Comparison of ENCODE assay signal across 14 mouse cellular contexts in the genomic region with DNA sequence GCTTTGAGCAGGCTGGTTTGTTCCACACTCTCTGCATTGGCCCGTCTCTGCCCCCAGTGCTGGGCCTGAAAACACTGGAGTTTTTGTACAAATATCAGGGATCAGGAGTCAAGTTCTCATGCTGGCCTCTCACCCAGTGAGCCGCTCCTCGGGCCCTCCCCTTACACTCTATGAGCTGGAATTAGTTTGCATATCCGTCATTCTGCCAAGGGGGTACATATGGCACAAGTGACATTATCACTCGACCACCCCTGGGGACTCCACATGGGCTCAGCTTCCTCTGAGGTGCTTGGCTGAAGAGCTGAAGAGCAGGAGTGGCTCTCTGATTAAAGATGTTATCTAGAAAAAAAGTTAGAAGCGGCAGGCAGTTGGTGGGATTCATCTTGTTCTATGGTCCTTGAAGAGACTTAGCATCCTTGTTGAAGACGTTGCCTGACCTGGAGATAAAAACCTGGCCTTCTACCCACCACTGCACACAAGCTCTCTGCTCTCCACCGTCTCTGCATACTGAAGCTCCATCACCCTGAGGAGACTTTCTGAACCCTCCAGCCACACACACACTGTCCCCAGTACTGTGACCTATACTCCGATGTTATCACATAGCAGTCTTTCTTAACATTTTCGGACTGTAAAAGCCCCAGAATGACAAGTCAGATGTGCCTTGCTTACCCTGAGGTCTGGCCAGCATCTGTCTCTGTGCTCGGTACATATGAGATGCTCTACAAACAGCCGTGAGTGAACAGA.
A peak's percentile ranks its signal among the peaks of the same experiment; 100 is the strongest.
DNase-seq lines count a peak whose midpoint lies in the region; ATAC-seq and TF ChIP-seq lines count a peak whose summit lies in the region.
"Had no signal": no experiment of that assay in that cellular context is flagged by ENCODE, and none has a peak within 500 bp of the region (broad histone marks: within the 10 kb centered on the region; RNA-seq: fewer than 3 reads in every experiment).

No protein-coding gene starts in this region.

- TF ChIP-seq CTCF in CH12.LX (conservative IDR thresholded peaks at IDR 0.05 in 1 of 2, IDR thresholded peaks at IDR 0.05 in 1 of 2; ENCODE audit: low read depth in 2 of 2, low read length in 2 of 2) = no peak
- TF ChIP-seq CTCF in E14TG2a.4 (conservative IDR thresholded peaks at IDR 0.05; ENCODE audit: low read length) = no peak
- no peak for TF ChIP-seq CTCF in hindbrain, postnatal 0 days (IDR thresholded peaks at IDR 0.05; ENCODE audit: low read depth)
- no peak for TF ChIP-seq CTCF in lung, adult 2 months (IDR thresholded peaks at IDR 0.05; ENCODE audit: insufficient read depth, low read length)

- H3K9me3 ChIP-seq in intestine, embryonic 14.5 days (ENCODE audit: control insufficient read depth, low read length) = no peaks in the 10 kb centered on the region
- H3K9me3 ChIP-seq in intestine, embryonic 16.5 days (ENCODE audit: control insufficient read depth, low read length) = no peaks in the 10 kb centered on the region
- H3K9me3 ChIP-seq in CH12.LX (replicated peaks; ENCODE audit: low read length) (no peaks in the 10 kb centered on the region), E14TG2a.4 (ENCODE audit: low read length) (no peaks in the 10 kb centered on the region)
- no peaks in the 10 kb centered on the region for H3K9me3 ChIP-seq in hindbrain, postnatal 0 days (ENCODE audit: low read length)
- H3K9me3 ChIP-seq: liver, embryonic 12.5 days had no signal

- H3K9ac ChIP-seq in intestine, embryonic 14.5 days (ENCODE audit: low read length) = no peak overlapping the region
- no peak overlapping the region for H3K9ac ChIP-seq in intestine, embryonic 16.5 days (ENCODE audit: low read depth, low read length)
- no peak overlapping the region for H3K9ac ChIP-seq in CH12.LX (ENCODE audit: insufficient read depth, low read depth)
- H3K9ac ChIP-seq in hindbrain, postnatal 0 days (replicated peaks; ENCODE audit: low read length) = no peak overlapping the region
- H3K9ac ChIP-seq: liver, embryonic 12.5 days had no signal

- TF ChIP-seq RAD21 in CH12.LX (IDR thresholded peaks at IDR 0.05; ENCODE audit: low read depth, low read length) = no peak

- dilution Hi-C loops in CH12.LX (cut with MboI; ENCODE audit: extremely low pct_ligation_motif_present, extremely low pct_unique_long_range_greater_than_20kb, low sequenced_read_pairs) = no loop called here

- ATAC-seq in intestine, embryonic 14.5 days (replicated peaks; ENCODE audit: low FRiP score, low TSS enrichment, low read depth) = no peak
- no peak for ATAC-seq in intestine, embryonic 16.5 days
- ATAC-seq in hindbrain, postnatal 0 days = peak; percentile 35; the same call in 1 of the 2 replicates
- ATAC-seq: CD4-positive, CD25-positive, alpha-beta regulatory T cell, adult 4 months; inflammation-experienced regulatory T-cells, adult 6 months; liver, embryonic 12.5 days had no signal

- peaks cover 18% of the 10 kb centered on the region for H3K4me1 ChIP-seq in intestine, embryonic 14.5 days (replicated peaks; ENCODE audit: control insufficient read depth, insufficient read depth, low read length)
- peaks cover 4% of the 10 kb centered on the region; the same call in 1 of the 2 replicates for H3K4me1 ChIP-seq in intestine, embryonic 16.5 days (ENCODE audit: control insufficient read depth, insufficient read depth, low read length)
- H3K4me1 ChIP-seq in CH12.LX (ENCODE audit: control insufficient read depth in 1 of 2, insufficient read depth in 2 of 2) (peaks cover 18 to 30% of the 10 kb centered on the region in 2 experiments), E14TG2a.4 (replicated peaks; ENCODE audit: low read depth, low read length) (peaks cover 67% of the 10 kb centered on the region)
- H3K4me1 ChIP-seq in hindbrain, postnatal 0 days (ENCODE audit: insufficient read depth, low read length) = peaks cover 11% of the 10 kb centered on the region
- no peaks in the 10 kb centered on the region for H3K4me1 ChIP-seq in lung, adult 2 months (ENCODE audit: control insufficient read depth, insufficient read depth, low read length)
- H3K4me1 ChIP-seq: liver, embryonic 12.5 days had no signal

- H3K4me2 ChIP-seq in intestine, embryonic 14.5 days (ENCODE audit: low read length) = no peak overlapping the region
- no peak overlapping the region for H3K4me2 ChIP-seq in intestine, embryonic 16.5 days (ENCODE audit: low read depth, low read length)
- peak overlapping the region; percentile 7 for H3K4me2 ChIP-seq in CH12.LX (ENCODE audit: insufficient read depth, low read depth, poor library complexity, severe bottlenecking)
- 0 out of 2 replicates have a peak overlapping the region, but pooled peaks have one; percentile 31 for H3K4me2 ChIP-seq in hindbrain, postnatal 0 days (ENCODE audit: low read depth, low read length)
- H3K4me2 ChIP-seq: liver, embryonic 12.5 days had no signal

- H3K27me3 ChIP-seq in intestine, embryonic 14.5 days (replicated peaks; ENCODE audit: control insufficient read depth, insufficient read depth, low read length) = no peaks in the 10 kb centered on the region
- H3K27me3 ChIP-seq in intestine, embryonic 16.5 days (replicated peaks; ENCODE audit: control insufficient read depth, insufficient read depth, low read length) = no peaks in the 10 kb centered on the region
- no peaks in the 10 kb centered on the region for H3K27me3 ChIP-seq in CH12.LX (replicated peaks)
- peaks cover 25% of the 10 kb centered on the region for H3K27me3 ChIP-seq in E14TG2a.4 (ENCODE audit: insufficient read depth, low read length)
- H3K27me3 ChIP-seq in hindbrain, postnatal 0 days (ENCODE audit: insufficient read depth, low read length) = no peaks in the 10 kb centered on the region

- no peaks in the 10 kb centered on the region for H3K36me3 ChIP-seq in intestine, embryonic 14.5 days (ENCODE audit: control insufficient read depth, insufficient read depth, low read length)
- no peaks in the 10 kb centered on the region for H3K36me3 ChIP-seq in intestine, embryonic 16.5 days (ENCODE audit: control insufficient read depth, insufficient read depth, low read length)
- H3K36me3 ChIP-seq in CH12.LX (replicated peaks in 1 of 2; ENCODE audit: control insufficient read depth in 1 of 2, insufficient read depth in 1 of 2, low read length in 1 of 2) (no peaks in the 10 kb centered on the region), E14TG2a.4 (ENCODE audit: insufficient read depth, low read length) (no peaks in the 10 kb centered on the region)
- no peaks in the 10 kb centered on the region for H3K36me3 ChIP-seq in hindbrain, postnatal 0 days (ENCODE audit: insufficient read depth, low read length)
- H3K36me3 ChIP-seq: liver, embryonic 12.5 days had no signal

- no peaks in the 10 kb centered on the region for H3K79me2 ChIP-seq in CH12.LX (replicated peaks; ENCODE audit: control insufficient read depth, extremely low read depth, insufficient read depth, poor library complexity, severe bottlenecking)

- H3K4me3 ChIP-seq in intestine, embryonic 14.5 days (ENCODE audit: low read depth, low read length) = no peak overlapping the region
- H3K4me3 ChIP-seq in intestine, embryonic 16.5 days (ENCODE audit: low read length) = no peak overlapping the region
- no peak overlapping the region for H3K4me3 ChIP-seq in CH12.LX (replicated peaks in 1 of 3; ENCODE audit: low read depth in 2 of 3, low read length in 2 of 3, poor library complexity in 1 of 3)
- H3K4me3 ChIP-seq in E14TG2a.4 (replicated peaks; ENCODE audit: low read length) = peak overlapping the region; percentile 37; the same call in 1 of the 2 replicates
- H3K4me3 ChIP-seq in hindbrain, postnatal 0 days (ENCODE audit: low read length) = no peak overlapping the region
- no peak overlapping the region for H3K4me3 ChIP-seq in lung, adult 2 months (replicated peaks; ENCODE audit: extremely low read depth, low read depth, low read length)
- H3K4me3 ChIP-seq: erythroblast, embryonic 14.5 days; liver, embryonic 12.5 days had no signal

- in situ Hi-C loops in CH12.LX (cut with MboI; ENCODE audit: low pct_ligation_motif_present, low pct_unique_long_range_greater_than_20kb, low sequenced_read_pairs) = loop anchor here (10.0 kb wide), 1 partner anchor 905 kb away; no protein-coding TSS in a partner anchor

- TF ChIP-seq POLR2A in CH12.LX (IDR thresholded peaks at IDR 0.05; ENCODE audit: low read depth, low read length) = no peak
- TF ChIP-seq POLR2A in lung, adult 2 months (IDR thresholded peaks at IDR 0.05; ENCODE audit: borderline replicate concordance, extremely low read depth, low read depth, low read length) = no peak

- H3K27ac ChIP-seq in intestine, embryonic 14.5 days (ENCODE audit: low read depth) = no peak overlapping the region
- H3K27ac ChIP-seq in intestine, embryonic 16.5 days (ENCODE audit: low read length) = no peak overlapping the region
- H3K27ac ChIP-seq in CH12.LX (ENCODE audit: insufficient read depth, low read depth) = no peak overlapping the region
- H3K27ac ChIP-seq in hindbrain, postnatal 0 days = peak overlapping the region; percentile 46; the same call in 1 of the 2 replicates
- H3K27ac ChIP-seq: kidney, postnatal 0 days; liver, embryonic 12.5 days had no signal

- no peak for TF ChIP-seq EP300 in CH12.LX (IDR thresholded peaks at IDR 0.05; ENCODE audit: low read length)

- DNase-seq in intestine, embryonic 14.5 days (ENCODE audit: low spot score) = peak; percentile 50
- DNase-seq in CH12.LX (ENCODE audit: extremely low read depth) = peak; percentile 40
- DNase-seq in hindbrain, postnatal 0 days (ENCODE audit: low spot score) = no peak
- no peak for DNase-seq in lung, adult 2 months
- DNase-seq in cerebellum, adult 8-10 months = no peak
- DNase-seq: adrenal gland, postnatal 25 days; cerebellum, adult 9-11 months had no signal

- 58% methylated on average over 12 of the region's 12 CpGs for WGBS in intestine, embryonic 14.5 days
- 60% methylated on average over 12 of the region's 12 CpGs for WGBS in intestine, embryonic 16.5 days
- WGBS in hindbrain, postnatal 0 days = 55% methylated on average over 12 of the region's 12 CpGs
- 63% methylated on average over 12 of the region's 12 CpGs for WGBS in lung, adult 2 months

TF ChIP-seq in CH12.LX, 34 proteins besides CTCF, POLR2A, EP300 and RAD21:
- TF ChIP-seq NELFE (IDR thresholded peaks at IDR 0.05; ENCODE audit: low read depth, low read length) = no peak
- TF ChIP-seq MAZ (IDR thresholded peaks at IDR 0.05; ENCODE audit: low read depth, low read length) = 0 out of 2 replicates have a peak, but pooled peaks have one; percentile 1

Comparison
In these comparisons a context has a peak if more than half of its experiments do, and no peak if none do; other contexts are left out.
1. DNase-seq: peak in intestine, embryonic 14.5 days (single experiment) and CH12.LX (single experiment); none in hindbrain, postnatal 0 days (single experiment), lung, adult 2 months (single experiment) and cerebellum, adult 8-10 months (single experiment).
2. H3K4me2 ChIP-seq: peak in CH12.LX (single experiment) and hindbrain, postnatal 0 days (single experiment); none in intestine, embryonic 14.5 days (single experiment) and intestine, embryonic 16.5 days (single experiment).